Mouse (Mus musculus) intestine, postnatal 0 days (tissue): ENCODE results near the gene Gba2. TPM values are rescaled to one million over a fixed set of nuclear protein-coding genes. Genes with fewer than 3 reads are reported as not detected.

Source experiments
- ATAC-seq: fragments of 200-750 bp; cut with Nextera tagmentation; 2 replicates; pipeline ENCODE4 v1.8.0; 2017; ENCODE audit warnings: mild to moderate bottlenecking, moderate TSS enrichment, moderate library complexity
- H3K27ac ChIP-seq: fragments of 300-500 bp; sonication (generic); 2 replicates; pipeline ENCODE4 v1.5.1; 2014; ENCODE audit warnings: mild to moderate bottlenecking, low read depth, low read length, moderate library complexity
- H3K27me3 ChIP-seq: fragments of 300-500 bp; sonication (generic); replicated peaks from 2 replicates; pipeline ENCODE4 v1.6.1; 2014; ENCODE audit warnings: low read length, mixed read lengths; ENCODE audit not compliant: control insufficient read depth, insufficient read depth
- H3K36me3 ChIP-seq: fragments of 300-500 bp; sonication (generic); 2 replicates; pipeline ENCODE4 v1.6.1; 2014; ENCODE audit warnings: mild to moderate bottlenecking, moderate library complexity; ENCODE audit not compliant: control insufficient read depth, insufficient read depth
- H3K4me1 ChIP-seq: fragments of 300-500 bp; sonication (generic); replicated peaks from 2 replicates; pipeline ENCODE4 v1.6.1; 2014; ENCODE audit warnings: antibody characterized with exemption, low read length, mixed read lengths; ENCODE audit not compliant: control insufficient read depth, insufficient read depth
- H3K4me2 ChIP-seq: fragments of 300-500 bp; sonication (generic); replicated peaks from 2 replicates; pipeline ENCODE4 v1.6.1; 2014; ENCODE audit warnings: low read depth, mild to moderate bottlenecking, moderate library complexity
- H3K4me3 ChIP-seq: fragments of 300-500 bp; sonication (generic); 2 replicates; pipeline ENCODE4 v1.5.1; 2014; ENCODE audit warnings: low read depth, low read length
- H3K9ac ChIP-seq: fragments of 300-500 bp; sonication (generic); 2 replicates; pipeline ENCODE4 v1.6.1; 2014; ENCODE audit warnings: mild to moderate bottlenecking, low read depth, low read length
- H3K9me3 ChIP-seq: fragments of 300-500 bp; sonication (generic); 2 replicates; pipeline ENCODE4 v1.6.1; 2016; ENCODE audit warnings: mixed run types; ENCODE audit not compliant: control insufficient read depth
- CTCF ChIP-seq: sonication (generic); IDR thresholded peaks from 2 replicates; pipeline ENCODE4 v1.5.1; 2016; ENCODE audit warnings: low read depth, mild to moderate bottlenecking, control low read depth, antibody characterized with exemption, moderate library complexity
- WGBS: fragments of 180-500 bp; shearing (Covaris S2); extraction: QIAGEN DNeasy Blood & Tissue Kit; methylation state at CpG from one replicate; pipeline ENCODE4 v1.1.7; 2014; 5-methylcytosine and 5-hydroxymethylcytosine counted together
- polyA plus RNA-seq: library from polyadenylated mRNA; unstranded; fragments of >200 nt; fragmentation: Nextera tagmentation; extraction: Ambion mirVana; gene quantifications from 2 replicates; pipeline ENCODE4 v1.2.1, GENCODE M21; 2015

The Gba2 gene
- polyA plus RNA-seq, 1 experiment from 2014 or later = 5.2 TPM

DNA sequence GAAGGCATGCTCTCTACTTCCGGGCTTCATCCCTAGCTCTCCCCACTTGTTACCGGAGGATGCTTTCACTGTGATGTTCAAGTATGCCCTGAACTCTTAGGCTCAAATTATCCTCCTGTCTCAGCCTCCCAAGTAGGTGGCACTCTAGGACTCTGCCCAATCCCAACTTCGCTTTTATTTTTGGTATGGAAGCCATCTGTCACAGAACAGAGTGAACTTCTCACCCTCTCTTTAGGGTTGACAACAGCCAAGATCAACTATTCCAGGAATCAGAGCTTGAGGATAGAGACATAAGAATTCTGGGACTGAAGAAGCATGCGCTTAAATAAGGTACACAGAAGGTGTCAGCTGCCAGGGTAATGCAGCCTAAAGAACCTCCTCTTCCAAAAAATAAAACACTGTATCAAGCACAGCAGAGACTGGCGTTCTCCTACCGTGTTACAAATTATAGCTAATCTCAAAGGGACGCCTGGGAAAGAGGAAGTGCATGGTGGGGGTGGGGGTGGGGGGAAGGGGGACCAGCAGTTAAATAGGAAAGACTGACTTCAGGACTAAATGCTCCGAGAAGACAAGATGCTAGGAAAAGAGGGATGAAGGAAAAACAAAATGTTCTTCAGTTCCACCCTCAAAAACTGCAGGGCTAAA, 1.3 kb downstream of the Gba2 start:
- Histone ChIP-seq H3K27ac (no peak overlapping the region), H3K9ac (no peak overlapping the region), H3K4me2 (peak overlapping the region; percentile 93), H3K36me3 (peaks cover 31% of the 10 kb centered on the region), H3K27me3 (no peaks in the 10 kb centered on the region), H3K9me3 (no peaks in the 10 kb centered on the region), H3K4me1 (peaks cover 8% of the 10 kb centered on the region; the same call in 1 of the 2 replicates), H3K4me3 (peak overlapping the region; percentile 81)
- WGBS = 44% methylated on average over 8 of the region's 8 CpGs
- TF ChIP-seq CTCF = no peak
- no peak for ATAC-seq

- Histone ChIP-seq H3K4me3 (no peak overlapping the region), H3K4me1 (peaks cover 8% of the 10 kb centered on the region; the same call in 1 of the 2 replicates), H3K9me3 (no peaks in the 10 kb centered on the region), H3K27ac (no peak overlapping the region), H3K4me2 (no peak overlapping the region; the same call in 1 of the 2 replicates), H3K9ac (peak overlapping the region; percentile 13; the same call in 1 of the 2 replicates), H3K36me3 (peaks cover 30% of the 10 kb centered on the region), H3K27me3 (no peaks in the 10 kb centered on the region)
- TF ChIP-seq CTCF = no peak
- 66% methylated on average over 2 of the region's 2 CpGs for WGBS
- no peak for ATAC-seq
Measured at GRCm38 (mm10) chr4:43575356-43575755, 3.3 kb downstream of the Gba2 start.

- H3K9ac ChIP-seq = no peak overlapping the region
- H3K4me1 ChIP-seq = 0 out of 2 replicates have a peak, but pooled peaks cover 8% of the 10 kb centered on the region
- no peak overlapping the region for H3K4me3 ChIP-seq
- no peak overlapping the region for H3K27ac ChIP-seq
- peaks cover 47% of the 10 kb centered on the region for H3K36me3 ChIP-seq
- H3K9me3 ChIP-seq = no peaks in the 10 kb centered on the region
- no peaks in the 10 kb centered on the region for H3K27me3 ChIP-seq
- WGBS = 93% methylated on average over 4 of the region's 4 CpGs
- no peak overlapping the region for H3K4me2 ChIP-seq
- ATAC-seq = no peak
- no peak for TF ChIP-seq CTCF
Measured at GRCm38 (mm10) chr4:43573561-43573960, 5.1 kb downstream of the Gba2 start.

GRCm38 (mm10) chr4:43571395-43572045, 7.2 kb downstream of the Gba2 start:
- Histone ChIP-seq H3K4me3 (no peak overlapping the region), H3K4me2 (no peak overlapping the region), H3K27me3 (no peaks in the 10 kb centered on the region), H3K9me3 (no peaks in the 10 kb centered on the region), H3K36me3 (peaks cover 68% of the 10 kb centered on the region), H3K9ac (no peak overlapping the region), H3K4me1 (0 out of 2 replicates have a peak, but pooled peaks cover 8% of the 10 kb centered on the region), H3K27ac (no peak overlapping the region)
- no peak for ATAC-seq
- WGBS = 84% methylated on average over 6 of the region's 6 CpGs
- no peak for TF ChIP-seq CTCF

DNA sequence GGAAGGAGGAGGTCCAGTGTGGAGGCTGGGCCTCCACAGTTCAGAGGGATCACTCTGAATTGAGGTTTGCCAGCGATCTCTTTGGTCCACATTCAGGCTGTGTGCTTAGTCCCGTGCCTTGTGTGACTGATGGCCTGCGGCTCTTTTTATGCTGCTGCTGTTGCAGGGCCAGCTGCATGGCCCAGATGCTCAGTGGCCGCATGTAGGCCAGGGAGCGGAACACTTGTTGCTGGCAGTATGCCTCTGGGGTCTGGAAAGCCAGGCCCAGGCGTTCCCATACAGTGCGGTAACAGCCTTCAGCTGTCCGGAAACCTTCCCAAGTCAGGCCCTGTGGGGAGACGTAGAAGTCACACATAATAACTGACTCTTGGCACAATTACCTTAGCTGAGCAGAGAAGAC, 11.5 kb downstream of the Gba2 start:
- peaks cover 74% of the 10 kb centered on the region for H3K36me3 ChIP-seq
- H3K9me3 ChIP-seq = no peaks in the 10 kb centered on the region
- no peaks in the 10 kb centered on the region for H3K27me3 ChIP-seq
- no peaks in the 10 kb centered on the region for H3K4me1 ChIP-seq
- WGBS = 92% methylated on average over 9 of the region's 9 CpGs
- 0 out of 2 replicates have a peak overlapping the region, but pooled peaks have one; percentile 1 for H3K27ac ChIP-seq
- ATAC-seq = no peak
- no peak overlapping the region for H3K4me2 ChIP-seq
- no peak overlapping the region for H3K4me3 ChIP-seq
- H3K9ac ChIP-seq = no peak overlapping the region
- TF ChIP-seq CTCF = no peak

GRCm38 (mm10) chr4:43564231-43564630, 14.4 kb downstream of the Gba2 start:
- TF ChIP-seq CTCF = no peak
- Histone ChIP-seq H3K4me2 (no peak overlapping the region), H3K27ac (no peak overlapping the region), H3K9ac (no peak overlapping the region), H3K27me3 (no peaks in the 10 kb centered on the region), H3K9me3 (no peaks in the 10 kb centered on the region), H3K36me3 (peaks cover 47% of the 10 kb centered on the region), H3K4me1 (no peaks in the 10 kb centered on the region), H3K4me3 (no peak overlapping the region)
- ATAC-seq = no peak
- 33% methylated on average over 2 of the region's 2 CpGs for WGBS
